Mouse (Mus musculus) heart, embryonic 15.5 days (tissue): ENCODE data around the gene Olfr1099. TPM values are rescaled to one million over a fixed set of nuclear protein-coding genes. Genes with fewer than 3 reads are reported as not detected.

Experiments used
- ATAC-seq: fragments of 200-750 bp; cut with Nextera tagmentation; replicated peaks from 2 replicates; pipeline ENCODE4 v1.8.0; 2017; ENCODE audit warnings: low read depth, moderate TSS enrichment; ENCODE audit not compliant: insufficient number of reproducible peaks, insufficient read depth, low FRiP score
- H3K27ac ChIP-seq: fragments of 300-500 bp; sonication (generic); 2 replicates; pipeline ENCODE4 v1.5.1; 2015; ENCODE audit warnings: mild to moderate bottlenecking, inconsistent platforms
- H3K27me3 ChIP-seq: fragments of 300-500 bp; sonication (generic); 2 replicates; pipeline ENCODE4 v1.6.1; 2015; ENCODE audit warnings: inconsistent platforms
- H3K36me3 ChIP-seq: fragments of 300-500 bp; sonication (generic); 2 replicates; pipeline ENCODE4 v1.6.1; 2015; ENCODE audit warnings: mild to moderate bottlenecking, inconsistent platforms
- H3K4me1 ChIP-seq: fragments of 300-500 bp; sonication (generic); replicated peaks from 2 replicates; pipeline ENCODE4 v1.6.1; 2015; ENCODE audit warnings: inconsistent platforms
- H3K4me2 ChIP-seq: fragments of 300-500 bp; sonication (generic); 2 replicates; pipeline ENCODE4 v1.6.1; 2015; ENCODE audit warnings: inconsistent platforms, mild to moderate bottlenecking, moderate library complexity
- H3K4me3 ChIP-seq: fragments of 300-500 bp; sonication (generic); 2 replicates; pipeline ENCODE4 v1.5.1; 2015; ENCODE audit warnings: mild to moderate bottlenecking, inconsistent platforms
- H3K9ac ChIP-seq: fragments of 300-500 bp; sonication (generic); 2 replicates; pipeline ENCODE4 v1.6.1; 2015; ENCODE audit warnings: mild to moderate bottlenecking, inconsistent platforms
- H3K9me3 ChIP-seq: fragments of 300-500 bp; sonication (generic); replicated peaks from 2 replicates; pipeline ENCODE4 v1.6.1; 2016; ENCODE audit warnings: inconsistent platforms
- WGBS: fragments of 180-500 bp; shearing (Covaris S2); methylation state at CpG from one replicate; pipeline ENCODE4 v1.1.7; 2015; ENCODE audit warnings: mixed read lengths; 5-methylcytosine and 5-hydroxymethylcytosine counted together
- polyA plus RNA-seq: library from polyadenylated mRNA; unstranded; fragments of >200 nt; fragmentation: Nextera tagmentation; extraction: Ambion mirVana; gene quantifications from 2 replicates; pipeline ENCODE4 v1.2.1, GENCODE M21; 2015

Gene Olfr1099
- not detected in 2 replicates for polyA plus RNA-seq

GRCm38 (mm10) chr2:86960593-86960992 lies at the start of gene Olfr1099:
Gene Olfr1099 (minus strand): TSS chr2:86960693.
- Histone ChIP-seq H3K36me3 (no peaks in the 10 kb centered on the region), H3K27me3 (no peaks in the 10 kb centered on the region), H3K4me3 (no peak within 1 kb of the TSS), H3K9ac (no peak within 1 kb of the TSS), H3K4me1 (no peaks in the 10 kb centered on the region), H3K4me2 (no peak within 1 kb of the TSS), H3K27ac (no peak within 1 kb of the TSS), H3K9me3 (no peaks in the 10 kb centered on the region)
- ATAC-seq, result no peak
- WGBS, result 70% methylated on average over 1 of the region's 1 CpGs

GRCm38 (mm10) chr2:86998098-86998497 lies 37.6 kb upstream of the Olfr1099 start, which contains the start of gene Olfr1102:
Gene Olfr1102 (plus strand): TSS chr2:86998398.
- H3K27me3 ChIP-seq, result no peaks in the 10 kb centered on the region
- H3K36me3 ChIP-seq, result no peaks in the 10 kb centered on the region
- no peaks in the 10 kb centered on the region for H3K9me3 ChIP-seq
- H3K27ac ChIP-seq, result no peak within 1 kb of the TSS
- no peak within 1 kb of the TSS for H3K4me3 ChIP-seq
- ATAC-seq, result no peak
- no peak within 1 kb of the TSS for H3K4me2 ChIP-seq
- no peaks in the 10 kb centered on the region for H3K4me1 ChIP-seq
- H3K9ac ChIP-seq, result no peak within 1 kb of the TSS

GRCm38 (mm10) chr2:86991121-86991520 lies 30.6 kb upstream of the Olfr1099 start, which contains the start of gene Olfr1101:
Gene Olfr1101 (minus strand): TSS chr2:86991221.
- Histone ChIP-seq H3K4me3 (no peak within 1 kb of the TSS), H3K4me2 (no peak within 1 kb of the TSS), H3K9me3 (no peaks in the 10 kb centered on the region), H3K4me1 (no peaks in the 10 kb centered on the region), H3K27me3 (no peaks in the 10 kb centered on the region), H3K36me3 (no peaks in the 10 kb centered on the region), H3K27ac (no peak within 1 kb of the TSS), H3K9ac (no peak within 1 kb of the TSS)
- WGBS, result 63% methylated on average over 3 of the region's 3 CpGs
- ATAC-seq, result no peak

GRCm38 (mm10) chr2:86979854-86980253 lies 19.4 kb upstream of the Olfr1099 start, which contains the start of gene Olfr1100:
Gene Olfr1100 (minus strand): TSS chr2:86979954.
- Histone ChIP-seq H3K9ac (no peak within 1 kb of the TSS), H3K27me3 (no peaks in the 10 kb centered on the region), H3K27ac (no peak within 1 kb of the TSS), H3K4me3 (no peak within 1 kb of the TSS), H3K36me3 (no peaks in the 10 kb centered on the region), H3K4me2 (no peak within 1 kb of the TSS), H3K9me3 (no peaks in the 10 kb centered on the region), H3K4me1 (no peaks in the 10 kb centered on the region)
- 70% methylated on average over 3 of the region's 3 CpGs for WGBS
- ATAC-seq, result no peak

- ATAC-seq, result no peak
Measured at GRCm38 (mm10) chr2:86926557-86926956, 33.9 kb downstream of the Olfr1099 start.

GRCm38 (mm10) chr2:86924445-86924844 lies 36.0 kb downstream of the Olfr1099 start, which contains the start of gene Olfr1098:
Gene Olfr1098 (minus strand): TSS chr2:86924545.
- 80% methylated on average over 1 of the region's 1 CpGs for WGBS
- Histone ChIP-seq H3K4me1 (no peaks in the 10 kb centered on the region), H3K36me3 (no peaks in the 10 kb centered on the region), H3K27me3 (no peaks in the 10 kb centered on the region), H3K4me3 (no peak within 1 kb of the TSS), H3K4me2 (no peak within 1 kb of the TSS), H3K27ac (no peak within 1 kb of the TSS), H3K9ac (no peak within 1 kb of the TSS), H3K9me3 (no peaks in the 10 kb centered on the region)
- no peak for ATAC-seq

More at GRCm38 (mm10) chr2:86926557-86926956, 33.9 kb downstream of the Olfr1099 start:
- no peak overlapping the region for H3K9ac ChIP-seq
- H3K27ac ChIP-seq, result no peak overlapping the region
- no peaks in the 10 kb centered on the region for H3K9me3 ChIP-seq
- H3K36me3 ChIP-seq, result no peaks in the 10 kb centered on the region
- no peak overlapping the region for H3K4me2 ChIP-seq
- H3K4me3 ChIP-seq, result no peak overlapping the region
- no peaks in the 10 kb centered on the region for H3K4me1 ChIP-seq
- H3K27me3 ChIP-seq, result no peaks in the 10 kb centered on the region

- Histone ChIP-seq H3K27ac (no peak overlapping the region), H3K4me3 (no peak overlapping the region), H3K4me1 (no peaks in the 10 kb centered on the region), H3K36me3 (no peaks in the 10 kb centered on the region), H3K9me3 (no peaks in the 10 kb centered on the region), H3K27me3 (no peaks in the 10 kb centered on the region), H3K9ac (no peak overlapping the region), H3K4me2 (no peak overlapping the region)
- ATAC-seq, result no peak
- 76% methylated on average over 2 of the region's 2 CpGs for WGBS
Measured at GRCm38 (mm10) chr2:86905647-86906046, 54.8 kb downstream of the Olfr1099 start.

Other genes with a start within 250 kb of the Olfr1099 start
- gene Olfr1089, start 227.0 kb downstream of the Olfr1099 start, polyA plus RNA-seq, result not detected in 2 replicates
- gene Olfr1090, start 201.7 kb downstream of the Olfr1099 start, polyA plus RNA-seq, result not detected in 2 replicates
- not detected in 2 replicates for gene Olfr1093, start 178.2 kb downstream of the Olfr1099 start, polyA plus RNA-seq
- not detected in 2 replicates for gene Olfr141, start 150.7 kb downstream of the Olfr1099 start, polyA plus RNA-seq
- gene Olfr1094, start 136.0 kb downstream of the Olfr1099 start, polyA plus RNA-seq, result not detected in 2 replicates
- gene Olfr1095, start 109.0 kb downstream of the Olfr1099 start, polyA plus RNA-seq, result not detected in 2 replicates
- gene Gm13723, start 85.9 kb downstream of the Olfr1099 start, polyA plus RNA-seq, result not detected in 2 replicates
- gene Olfr1097, start 68.5 kb downstream of the Olfr1099 start, polyA plus RNA-seq, result not detected in 2 replicates
- gene Olfr1098, start 36.1 kb downstream of the Olfr1099 start, polyA plus RNA-seq, result not detected in 2 replicates
- gene Olfr1100, start 19.3 kb upstream of the Olfr1099 start, polyA plus RNA-seq, result not detected in 2 replicates
- not detected in 2 replicates for gene Olfr1101, start 30.5 kb upstream of the Olfr1099 start, polyA plus RNA-seq
- gene Olfr1102, start 37.7 kb upstream of the Olfr1099 start, polyA plus RNA-seq, result not detected in 2 replicates
- not detected in 2 replicates for gene Olfr1104, start 66.4 kb upstream of the Olfr1099 start, polyA plus RNA-seq
- not detected in 2 replicates for gene Olfr1105, start 75.8 kb upstream of the Olfr1099 start, polyA plus RNA-seq
- gene Olfr1106, start 91.6 kb upstream of the Olfr1099 start, polyA plus RNA-seq, result not detected in 2 replicates
- gene Olfr1107, start 115.1 kb upstream of the Olfr1099 start, polyA plus RNA-seq, result not detected in 2 replicates
- not detected in 2 replicates for gene Olfr1109, start 135.3 kb upstream of the Olfr1099 start, polyA plus RNA-seq
- not detected in 2 replicates for gene Olfr259, start 153.9 kb upstream of the Olfr1099 start, polyA plus RNA-seq
- not detected in 2 replicates for gene Olfr1110, start 179.6 kb upstream of the Olfr1099 start, polyA plus RNA-seq
- gene Olfr1111, start 191.9 kb upstream of the Olfr1099 start, polyA plus RNA-seq, result not detected in 2 replicates
- not detected in 2 replicates for gene Olfr1112, start 227.1 kb upstream of the Olfr1099 start, polyA plus RNA-seq
- not detected in 2 replicates for gene Olfr1113, start 248.3 kb upstream of the Olfr1099 start, polyA plus RNA-seq